Mouse (Mus musculus): Measurements from ENCODE around the gene Usp12.

Gene Usp12

DNA sequence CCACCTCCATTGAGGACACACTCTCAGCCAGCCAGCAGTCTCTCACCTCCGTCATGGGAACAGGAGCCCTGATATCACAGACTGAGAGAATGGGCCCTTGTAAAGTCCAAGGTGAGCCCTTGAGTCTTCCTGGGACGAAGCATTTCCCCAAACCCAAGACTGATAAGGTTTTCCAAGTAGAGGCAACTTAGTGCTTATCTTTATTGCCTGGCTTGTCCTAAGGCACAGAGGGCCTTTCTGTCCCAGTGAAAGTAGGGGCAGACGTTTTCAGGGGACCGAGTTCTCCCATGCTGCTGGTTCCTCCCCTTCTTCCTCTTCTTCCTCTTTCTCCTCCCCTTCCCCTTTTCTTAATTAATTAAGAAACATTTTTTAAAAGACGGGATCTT is 101.8 kb downstream of the Usp12 start:
- in situ Hi-C loops (cut with MboI): loop anchor here (5.0 to 10.0 kb wide), 2 partner anchors 202 to 609 kb away; no protein-coding TSS in a partner anchor

DNA sequence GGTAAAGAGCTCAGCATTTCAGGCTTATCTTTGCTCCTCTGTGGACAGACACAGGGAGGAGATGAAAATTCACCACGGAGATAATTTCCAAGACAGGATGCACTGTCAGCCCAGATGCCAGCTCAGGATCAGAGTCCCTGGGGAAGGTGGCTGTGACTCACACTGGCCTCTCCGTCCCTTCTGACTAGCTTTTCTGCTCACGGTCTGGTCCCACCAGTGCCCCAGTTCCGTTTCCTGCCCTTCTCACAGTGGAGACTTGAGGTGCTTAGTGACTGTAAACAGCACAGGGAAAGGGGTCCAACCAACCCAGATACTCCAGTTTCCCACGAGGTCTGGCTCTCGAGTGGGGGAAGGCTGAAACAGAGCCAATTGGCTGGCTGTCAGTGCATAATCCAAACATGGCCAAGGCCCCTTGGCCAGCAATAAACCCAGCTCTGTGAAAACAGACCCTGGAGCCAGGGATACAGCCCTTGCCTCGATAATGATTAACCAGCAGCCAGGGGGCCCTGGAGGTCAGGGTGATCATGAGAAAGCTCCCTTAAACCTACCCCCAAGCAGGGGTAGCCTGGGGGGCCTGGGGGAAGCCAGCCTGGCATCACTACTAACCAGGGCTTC is 102.3 kb downstream of the Usp12 start:
- in situ Hi-C loops (cut with MboI): loop anchor here (5.0 to 10.0 kb wide), 2 partner anchors 202 to 610 kb away; no protein-coding TSS in a partner anchor

DNA sequence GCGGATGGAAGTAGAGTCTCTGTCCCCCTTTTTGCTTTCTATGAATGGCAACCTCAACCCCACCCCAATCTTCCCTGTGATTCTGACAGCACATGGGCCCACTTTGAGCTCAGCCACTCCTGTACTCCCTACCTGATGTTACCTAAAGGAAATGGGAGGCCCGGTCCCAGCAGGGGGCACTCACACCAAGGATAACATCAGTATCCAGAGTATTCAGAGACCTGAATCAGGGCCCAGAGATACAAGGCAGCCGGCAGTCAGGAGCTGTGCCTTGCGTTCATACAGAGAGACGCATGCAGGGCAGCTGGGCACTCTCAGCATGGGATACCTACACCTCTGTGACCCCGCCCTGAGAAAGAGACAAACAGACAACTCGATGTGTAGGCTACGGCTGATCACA is 103.1 kb downstream of the Usp12 start:
- in situ Hi-C loops (cut with MboI): loop anchor here (5.0 to 10.0 kb wide), 2 partner anchors 203 to 611 kb away; no protein-coding TSS in a partner anchor

DNA sequence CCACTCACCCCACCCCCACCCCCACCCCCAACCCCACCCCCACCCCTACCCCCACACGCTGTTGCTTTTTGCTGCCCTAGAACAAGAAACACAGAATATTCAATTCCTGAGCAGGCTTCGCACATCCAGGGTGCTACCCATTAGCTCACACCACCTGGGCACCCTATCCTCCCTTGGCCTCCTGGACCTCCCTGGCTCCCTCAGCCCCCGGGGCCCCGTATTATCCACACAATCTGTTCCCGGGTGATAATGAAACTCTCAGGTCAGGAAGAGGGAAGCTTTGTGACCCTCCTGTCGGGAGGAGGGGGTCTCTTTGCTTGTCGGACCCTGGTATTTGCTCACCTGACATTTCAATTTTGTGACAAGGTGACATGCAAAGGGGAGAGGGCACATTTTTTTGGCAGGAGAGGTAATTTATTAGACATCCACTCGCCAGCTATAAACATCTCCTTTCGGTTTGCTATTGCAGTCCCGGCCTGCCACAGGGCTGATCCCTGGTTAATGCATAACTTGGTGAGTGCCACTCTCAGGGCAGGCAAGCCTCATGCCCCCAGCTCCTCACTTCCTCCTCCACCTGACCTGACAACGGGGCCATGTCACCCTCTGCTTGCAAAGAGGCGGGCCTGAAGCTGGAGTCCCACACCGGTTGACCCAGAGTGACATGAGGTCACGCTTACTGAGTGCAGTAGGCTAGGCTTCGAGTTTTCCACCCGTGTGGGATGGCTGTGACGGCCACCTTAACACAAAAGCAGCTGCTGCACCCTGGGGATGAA is 107.1 kb downstream of the Usp12 start:
- in situ Hi-C loops (cut with MboI): no loop called here

DNA sequence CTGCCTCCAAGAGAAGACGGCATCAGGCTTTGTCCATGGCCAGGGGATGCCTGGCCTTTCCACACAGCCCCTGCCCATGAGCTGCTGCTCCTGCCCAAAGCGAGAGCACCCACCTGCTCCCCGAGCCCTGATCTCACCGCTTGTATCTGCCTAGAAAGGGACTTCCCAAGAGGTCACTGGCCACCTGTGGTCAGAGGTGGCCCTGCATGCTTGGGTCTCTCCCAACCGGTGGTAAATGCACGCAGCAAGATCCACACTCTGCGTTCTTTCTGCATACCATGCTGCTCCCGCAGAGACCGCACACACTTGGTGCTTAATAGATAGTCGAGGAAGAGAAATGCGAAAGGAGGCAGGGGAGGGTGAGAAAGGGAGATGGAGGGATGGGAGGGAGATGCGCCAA is 107.9 kb downstream of the Usp12 start:
- in situ Hi-C loops (cut with MboI): no loop called here
